Mouse (Mus musculus) left cerebral cortex, postnatal 4 days (tissue): ENCODE measurements around the gene Aox4. TPM values are rescaled to one million over a fixed set of nuclear protein-coding genes. Genes with fewer than 3 reads are reported as not detected.
A peak's percentile ranks its signal among the peaks of the same experiment; 100 is the strongest.

ENCODE experiments used
- DNase-seq: peaks from one replicate; pipeline ENCODE4 v3.0.0-alpha.2; 2022
- intact Hi-C: fragments of 180-260 bp; cut with DNase I; formaldehyde crosslinking; loops from one replicate; pipeline ENCODE4 v1.15.1; 2025
- total RNA-seq, 2 experiments: library from RNA; stranded (reverse); gene quantifications; 2 replicates each; pipeline ENCODE4 v1.2.3; 2021

Aox4 gene
- 10 to 100 TPM; 18.3 to 23.4 TPM for total RNA-seq

GRCm38 (mm10) chr1:58210203-58210602 is at the start of gene Aox4:
Gene Aox4 (plus strand): TSS chr1:58210397.
- intact Hi-C loops = no loop called here
- DNase-seq = no peak

GRCm38 (mm10) chr1:58169893-58170292 is 40.3 kb upstream of the Aox4 start:
- no peak for DNase-seq
- intact Hi-C loops = no loop called here

GRCm38 (mm10) chr1:58188514-58189175 is 21.6 kb upstream of the Aox4 start:
- no peak for DNase-seq
- intact Hi-C loops = no loop called here

- DNase-seq = no peak
- intact Hi-C loops = no loop called here
Measured at GRCm38 (mm10) chr1:58194317-58194716, 15.9 kb upstream of the Aox4 start.

GRCm38 (mm10) chr1:58194988-58195387 is 15.2 kb upstream of the Aox4 start:
- intact Hi-C loops = no loop called here
- no peak for DNase-seq

- no peak for DNase-seq
- intact Hi-C loops = no loop called here
Measured at GRCm38 (mm10) chr1:58195541-58195940, 14.7 kb upstream of the Aox4 start.

GRCm38 (mm10) chr1:58197023-58197422 is 13.2 kb upstream of the Aox4 start:
- intact Hi-C loops = no loop called here
- DNase-seq = no peak

- no peak for DNase-seq
- intact Hi-C loops = no loop called here
Measured at GRCm38 (mm10) chr1:58198386-58198785, 11.8 kb upstream of the Aox4 start.

- intact Hi-C loops = no loop called here
Measured at GRCm38 (mm10) chr1:58212805-58213204, 2.6 kb downstream of the Aox4 start.

GRCm38 (mm10) chr1:58213838-58214237 is 3.6 kb downstream of the Aox4 start:
- intact Hi-C loops = no loop called here

More at GRCm38 (mm10) chr1:58212805-58213204, 2.6 kb downstream of the Aox4 start:
- DNase-seq = no peak

GRCm38 (mm10) chr1:58215353-58215752 is 5.2 kb downstream of the Aox4 start:
- no peak for DNase-seq
- intact Hi-C loops = no loop called here

More at GRCm38 (mm10) chr1:58213838-58214237, 3.6 kb downstream of the Aox4 start:
- no peak for DNase-seq

GRCm38 (mm10) chr1:58215956-58216532 is 5.8 kb downstream of the Aox4 start:
- intact Hi-C loops = no loop called here
- DNase-seq = no peak

- intact Hi-C loops = no loop called here
Measured at GRCm38 (mm10) chr1:58221070-58221469, 10.9 kb downstream of the Aox4 start.

GRCm38 (mm10) chr1:58221879-58222278 is 11.7 kb downstream of the Aox4 start:
- peak; percentile 37 for DNase-seq
- intact Hi-C loops = no loop called here

More at GRCm38 (mm10) chr1:58221070-58221469, 10.9 kb downstream of the Aox4 start:
- no peak for DNase-seq

GRCm38 (mm10) chr1:58228086-58228485 is 17.9 kb downstream of the Aox4 start:
- DNase-seq = no peak
- intact Hi-C loops = no loop called here

- intact Hi-C loops = no loop called here
- no peak for DNase-seq
Measured at GRCm38 (mm10) chr1:58228916-58229315, 18.7 kb downstream of the Aox4 start.

- intact Hi-C loops = no loop called here
- no peak for DNase-seq
Measured at GRCm38 (mm10) chr1:58229774-58230173, 19.6 kb downstream of the Aox4 start.

- intact Hi-C loops = no loop called here
Measured at GRCm38 (mm10) chr1:58230542-58230941, 20.3 kb downstream of the Aox4 start.

GRCm38 (mm10) chr1:58235405-58235804 is 25.2 kb downstream of the Aox4 start:
- no peak for DNase-seq
- intact Hi-C loops = no loop called here

More at GRCm38 (mm10) chr1:58230542-58230941, 20.3 kb downstream of the Aox4 start:
- DNase-seq = no peak

- no peak for DNase-seq
- intact Hi-C loops = no loop called here
Measured at GRCm38 (mm10) chr1:58237527-58238299, 27.5 kb downstream of the Aox4 start.

GRCm38 (mm10) chr1:58238440-58238839 is 28.2 kb downstream of the Aox4 start:
- intact Hi-C loops = no loop called here
- DNase-seq = no peak

GRCm38 (mm10) chr1:58238961-58239360 is 28.8 kb downstream of the Aox4 start:
- no peak for DNase-seq
- intact Hi-C loops = no loop called here
